Mouse (Mus musculus): Measurements from ENCODE around the gene Olfr1257.
"Not testable (repeated sequence)": the region's sequence is repeated elsewhere in the genome, so short reads cannot be mapped to it uniquely, and the experiment has no call there.

Gene Olfr1257

DNA sequence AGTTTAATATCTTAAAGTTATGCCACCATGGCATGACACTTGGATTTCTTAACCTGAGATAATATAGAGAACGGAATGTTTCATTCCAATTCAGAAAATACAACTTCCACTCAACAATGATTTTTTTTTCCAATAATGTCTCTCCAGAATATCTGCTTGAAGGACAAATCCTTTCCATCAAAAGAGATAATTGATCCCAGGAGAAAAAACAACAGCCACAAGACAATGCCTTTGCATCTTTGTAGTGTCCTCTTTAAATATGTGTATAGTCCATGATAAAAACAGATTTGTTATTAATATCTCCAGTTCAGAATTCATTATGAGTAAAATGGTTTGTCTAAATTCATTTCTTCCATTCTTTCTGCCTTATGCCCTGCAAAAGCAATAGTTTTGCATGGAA is at the start of gene Olfr1257:
Gene Olfr1257, plus strand, starts transcription at position 301 of the 400 bp plus-strand sequence.
- no peak for DNase-seq (ENCODE audit: low spot score in 2 of 2)

- DNase-seq (ENCODE audit: low spot score in 2 of 2), result no peak
Observed at GRCm38 (mm10) chr2:89841455-89841854, 36.8 kb upstream of the Olfr1257 start, which contains the start of gene Olfr1256. Gene Olfr1256 (minus strand): TSS chr2:89841555.

GRCm38 (mm10) chr2:89848105-89848504 is 30.1 kb upstream of the Olfr1257 start, which contains the start of gene Olfr48:
Gene Olfr48 (minus strand): TSS chr2:89848205.
- DNase-seq (ENCODE audit: low spot score in 2 of 2), result no peak

DNA sequence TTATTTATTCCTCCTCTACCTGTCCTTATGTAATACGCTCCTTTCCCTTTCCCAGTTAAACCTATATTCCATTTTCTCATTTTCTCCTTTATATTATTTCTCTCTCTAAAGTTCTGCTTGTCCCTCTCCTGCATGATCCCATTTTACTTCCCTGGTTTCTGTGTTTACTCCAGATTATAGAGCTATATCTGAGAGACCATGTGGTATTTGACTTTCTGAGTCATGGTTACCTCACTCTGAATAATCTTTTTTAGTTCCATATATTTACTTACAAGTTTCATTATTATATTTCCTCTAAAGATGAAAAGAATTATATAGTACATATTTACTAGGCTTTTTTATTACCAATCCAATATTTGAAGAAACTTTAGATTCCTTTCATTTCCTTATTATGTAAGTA is 29.0 kb upstream of the Olfr1257 start:
- no peak for DNase-seq (ENCODE audit: low spot score in 2 of 2)

DNA sequence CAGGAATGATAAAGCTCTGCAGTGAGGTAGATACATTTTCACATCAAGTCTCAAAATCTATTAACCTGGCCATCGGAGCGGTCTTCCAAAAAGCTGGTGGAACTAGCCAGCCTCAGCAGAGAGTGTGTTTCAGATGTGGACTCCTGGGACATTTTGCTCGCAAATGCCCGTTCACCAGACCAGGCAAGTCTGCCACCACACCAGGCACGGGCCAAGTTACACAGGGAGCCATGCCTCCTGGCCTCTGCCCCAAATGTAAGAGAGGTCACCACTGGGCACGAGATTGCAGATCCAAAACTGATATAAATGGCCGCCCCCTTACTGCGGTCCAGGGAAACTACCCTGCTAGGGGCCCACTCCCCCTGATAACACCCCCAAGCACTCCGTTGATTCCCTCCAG is 34.4 kb downstream of the Olfr1257 start:
- DNase-seq (ENCODE audit: low spot score in 2 of 2), result not testable (repeated sequence)

DNA sequence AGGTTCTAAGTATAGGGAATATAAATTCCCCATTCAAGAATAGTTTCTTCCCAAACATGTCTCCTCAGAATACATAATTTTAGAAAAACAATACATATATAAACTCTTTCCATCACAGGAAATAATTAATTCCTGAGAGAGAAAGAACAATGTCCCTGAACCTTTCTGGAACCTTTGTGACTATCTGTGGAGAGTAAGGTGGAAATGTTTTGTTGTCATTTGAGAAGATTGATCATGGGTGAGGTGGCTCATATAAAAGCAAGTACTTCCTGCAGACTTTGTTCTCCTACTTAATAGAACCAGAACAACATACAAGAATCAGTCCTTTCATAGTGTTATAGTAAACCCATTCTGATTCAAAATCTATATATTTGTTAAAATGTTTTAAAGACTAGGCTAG is 48.8 kb downstream of the Olfr1257 start, which contains the start of gene Olfr1258:
Gene Olfr1258, plus strand, starts transcription at position 301 of the 400 bp plus-strand sequence.
- no peak for DNase-seq (ENCODE audit: low spot score in 2 of 2)

Data from urinary bladder, postnatal 4 days (tissue).